Mouse (Mus musculus) liver, adult (tissue): ENCODE measurements around the gene Uhrf2.

Source experiments
- GATA4 ChIP-seq: IDR thresholded peaks from 2 replicates; pipeline ENCODE4 v1.6.1; 2014; ENCODE audit warnings: mild to moderate bottlenecking, low read length; ENCODE audit not compliant: insufficient replicate concordance

Uhrf2 gene

GRCm38 (mm10) chr19:30108616-30109015, 78.3 kb downstream of the Uhrf2 start:
- no peak for TF ChIP-seq GATA4

DNA sequence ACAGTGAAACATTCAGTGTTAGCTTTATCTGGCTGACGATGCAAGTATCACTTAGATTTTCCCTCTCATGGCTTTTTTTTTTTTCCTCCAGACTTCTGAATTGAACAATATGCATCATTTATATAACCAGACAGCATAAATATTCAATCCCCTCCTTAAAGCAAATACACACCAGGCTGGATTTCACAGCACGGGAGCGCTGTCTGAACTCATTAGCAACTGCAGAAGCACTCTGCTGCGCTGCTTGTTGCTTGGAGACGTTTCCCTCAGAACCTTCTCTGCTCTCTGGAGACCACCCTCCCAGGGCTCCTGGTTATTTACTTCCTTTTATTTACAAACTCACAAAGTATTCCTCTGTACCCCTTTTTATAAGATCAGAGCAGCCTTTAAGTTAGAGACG, 78.8 kb downstream of the Uhrf2 start:
- no peak for TF ChIP-seq GATA4

GRCm38 (mm10) chr19:30111421-30111820, 81.1 kb downstream of the Uhrf2 start:
- TF ChIP-seq GATA4 = peak; percentile 14; the same call in 1 of the 2 replicates

DNA sequence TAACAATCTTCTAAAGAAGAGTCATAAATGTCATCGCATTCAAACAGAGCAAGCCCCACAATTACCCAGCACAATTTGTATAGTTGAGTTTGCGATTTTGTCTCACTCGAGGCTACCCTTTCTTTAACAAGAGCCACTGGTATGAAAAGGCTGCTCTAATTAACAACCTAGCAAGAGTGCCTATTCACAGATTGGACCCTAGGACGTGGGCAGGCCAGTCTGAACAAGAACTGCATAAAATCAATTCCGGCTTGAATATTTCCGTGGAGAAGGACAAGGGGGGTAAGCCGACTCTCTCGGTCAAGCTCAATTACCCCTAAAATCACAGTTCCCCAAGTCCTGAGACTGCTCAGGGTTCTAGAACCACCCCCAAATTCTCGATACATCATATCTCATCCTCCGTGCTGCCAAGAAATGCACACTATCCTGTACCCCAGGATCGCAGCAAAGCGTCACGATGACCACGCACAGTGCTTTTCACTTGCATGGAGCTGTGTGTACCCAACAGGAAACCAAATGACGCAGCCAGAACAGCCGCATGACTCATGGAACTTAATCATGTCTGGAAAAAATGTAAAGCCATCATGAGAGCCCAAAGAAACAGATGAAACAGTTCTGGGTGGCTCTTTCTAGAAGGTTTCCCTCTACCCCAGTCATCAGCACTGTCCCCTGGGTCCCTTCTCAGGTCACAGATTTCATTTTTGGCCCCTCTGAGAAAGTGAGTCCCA, 82.8 kb downstream of the Uhrf2 start:
- no peak for TF ChIP-seq GATA4

GRCm38 (mm10) chr19:30114919-30115441, 84.7 kb downstream of the Uhrf2 start:
- no peak for TF ChIP-seq GATA4

DNA sequence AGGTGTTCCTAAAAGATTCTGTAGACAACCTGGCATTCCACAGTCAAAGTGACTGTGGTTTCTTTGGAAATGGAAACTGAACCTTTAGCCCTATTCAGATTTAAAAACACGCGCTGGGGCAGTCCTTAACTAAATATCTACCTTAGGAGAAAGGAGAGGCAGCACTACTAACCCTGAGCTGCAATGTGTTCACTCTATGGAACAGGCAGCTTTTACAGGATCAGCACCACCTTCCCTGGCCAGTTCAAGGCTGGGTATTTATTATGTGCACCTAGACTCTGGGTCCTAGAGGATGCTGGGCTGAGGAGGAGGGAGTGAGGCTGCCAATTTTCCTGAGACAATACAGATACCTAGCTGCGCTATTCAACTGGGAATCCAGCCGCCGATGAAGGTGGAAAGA, 85.3 kb downstream of the Uhrf2 start:
- TF ChIP-seq GATA4 = no peak

DNA sequence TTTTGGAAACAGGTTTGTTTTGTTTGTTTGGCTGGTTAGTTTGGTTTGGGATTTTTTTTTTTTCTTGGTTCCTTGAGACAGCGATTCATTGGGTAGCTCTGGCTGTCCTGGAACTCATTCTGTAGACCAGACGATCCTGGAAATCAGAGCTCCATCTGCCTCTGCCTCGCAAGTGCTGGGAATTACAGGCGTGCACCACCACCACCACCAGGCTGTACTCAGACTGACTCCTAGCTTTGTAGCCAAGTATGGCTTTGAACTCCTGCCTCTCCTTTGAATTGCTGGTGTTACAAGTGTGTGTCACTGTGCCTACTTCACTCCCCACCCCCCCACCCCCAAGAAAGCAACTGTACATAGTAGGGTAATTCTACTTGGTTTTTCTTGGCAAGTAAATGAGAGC, 86.9 kb downstream of the Uhrf2 start:
- no peak for TF ChIP-seq GATA4

- TF ChIP-seq GATA4 = no peak
Observed at GRCm38 (mm10) chr19:30117775-30118174, 87.5 kb downstream of the Uhrf2 start.

DNA sequence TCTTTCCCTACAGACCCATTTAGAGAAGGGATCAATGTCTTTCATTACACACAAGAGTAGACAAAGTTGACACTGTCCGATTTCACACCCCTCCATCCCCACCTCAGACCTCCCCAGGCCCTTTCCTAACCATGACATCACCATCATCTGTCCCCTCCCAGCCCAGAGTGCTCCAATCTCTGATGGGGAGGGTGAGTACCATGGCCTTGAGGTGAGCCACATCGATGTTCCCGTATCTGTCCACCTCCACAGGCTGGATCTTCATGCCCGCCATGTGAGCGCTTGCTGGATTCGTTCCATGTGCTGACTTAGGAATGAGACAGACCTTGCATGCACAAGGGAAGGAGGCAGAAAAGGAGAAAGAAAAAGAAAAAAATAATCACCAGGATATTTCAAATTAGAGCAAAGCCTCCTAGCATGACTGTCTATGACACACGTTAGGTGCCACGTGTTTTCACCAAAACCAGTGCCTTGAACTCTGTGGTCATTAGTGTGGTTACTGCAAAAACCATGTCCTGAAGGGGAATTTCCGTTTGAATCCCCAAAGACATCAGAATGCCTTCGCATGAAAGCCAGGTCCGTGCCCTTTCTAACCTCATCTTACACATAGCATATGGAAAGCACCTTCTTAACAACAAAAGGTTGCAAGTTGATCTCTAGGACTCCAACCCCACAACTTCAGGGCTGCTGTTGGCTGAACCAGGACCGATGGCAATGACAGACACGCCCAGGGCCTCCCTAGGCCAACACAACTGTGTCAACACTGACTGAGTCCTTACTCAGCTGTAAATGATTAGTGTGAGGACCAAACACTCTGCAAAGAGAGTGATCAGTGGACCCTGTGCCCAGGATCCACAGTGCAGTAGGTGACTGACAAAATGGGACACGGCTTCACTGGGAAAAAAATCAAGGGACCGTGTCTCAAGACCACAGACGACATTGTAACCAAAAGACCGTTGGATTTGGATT, 88.3 kb downstream of the Uhrf2 start:
- no peak for TF ChIP-seq GATA4

DNA sequence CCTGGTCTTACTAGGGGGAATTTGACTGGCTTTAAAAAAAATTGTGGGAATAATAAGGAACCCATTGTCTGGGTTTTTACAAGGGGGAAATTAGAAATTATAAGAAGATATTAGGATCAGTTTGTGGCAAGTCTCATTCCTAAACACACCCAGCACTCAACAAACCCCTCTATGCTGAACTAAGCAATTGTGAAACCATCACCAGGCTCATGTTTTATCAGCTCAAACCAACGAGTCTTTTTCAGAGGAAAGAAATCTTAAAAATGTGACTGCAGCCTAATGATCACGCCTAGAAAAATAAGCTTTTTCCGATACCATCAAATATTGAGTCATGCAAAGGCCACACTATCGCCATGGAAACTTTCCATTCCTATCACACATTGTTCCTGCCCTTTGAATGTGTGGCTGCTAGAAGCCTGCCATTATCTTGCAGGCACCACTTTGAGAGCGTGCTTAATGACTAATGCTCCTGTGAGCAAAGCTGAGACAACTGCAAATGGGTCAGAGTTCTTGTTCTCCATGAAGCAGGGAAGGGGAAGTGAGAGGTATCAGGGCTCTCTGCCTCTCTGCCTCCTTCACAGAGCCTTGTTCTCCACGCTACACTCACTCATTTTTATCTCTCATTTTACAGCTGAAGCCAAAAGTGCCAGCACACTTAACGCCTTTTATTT, 94.8 kb downstream of the Uhrf2 start:
- TF ChIP-seq GATA4 = no peak

DNA sequence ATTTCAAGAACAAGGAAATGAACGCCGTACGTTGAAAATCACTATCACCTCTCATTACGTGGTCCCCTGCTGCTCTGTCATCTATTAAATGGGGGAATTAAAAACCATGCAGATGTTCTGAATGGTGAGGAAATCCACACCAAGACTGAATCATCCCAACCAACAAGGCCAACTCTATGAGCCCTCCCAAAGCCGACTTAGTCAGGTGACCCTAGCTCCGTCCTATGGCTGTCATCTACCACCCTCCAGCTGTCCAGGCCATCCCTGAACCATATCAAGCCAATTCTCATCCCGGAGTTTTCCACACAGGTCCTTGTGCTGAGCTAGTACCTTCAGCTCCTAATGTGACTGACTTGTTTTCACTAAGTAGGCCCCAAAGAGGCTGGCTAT, 95.4 kb downstream of the Uhrf2 start:
- no peak for TF ChIP-seq GATA4

DNA sequence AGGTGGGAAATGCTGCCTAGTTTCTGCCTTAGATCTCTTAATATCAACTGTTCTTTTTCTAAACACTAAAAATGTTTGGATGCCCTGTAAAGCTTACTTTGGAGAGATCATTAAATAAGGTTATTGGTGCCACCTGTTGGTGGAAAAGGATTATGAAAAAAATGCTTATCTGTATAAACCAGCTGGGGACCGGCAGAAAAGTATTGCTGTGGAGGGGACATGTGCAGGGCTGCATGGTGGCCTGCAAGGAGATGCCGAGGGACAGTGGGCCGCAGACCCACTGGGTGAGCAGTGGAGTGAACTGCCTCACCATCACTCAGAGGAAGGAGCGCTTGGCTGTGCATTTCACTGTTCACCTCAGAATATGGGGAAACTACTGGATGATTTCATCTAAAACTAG, 97.9 kb downstream of the Uhrf2 start:
- no peak for TF ChIP-seq GATA4

DNA sequence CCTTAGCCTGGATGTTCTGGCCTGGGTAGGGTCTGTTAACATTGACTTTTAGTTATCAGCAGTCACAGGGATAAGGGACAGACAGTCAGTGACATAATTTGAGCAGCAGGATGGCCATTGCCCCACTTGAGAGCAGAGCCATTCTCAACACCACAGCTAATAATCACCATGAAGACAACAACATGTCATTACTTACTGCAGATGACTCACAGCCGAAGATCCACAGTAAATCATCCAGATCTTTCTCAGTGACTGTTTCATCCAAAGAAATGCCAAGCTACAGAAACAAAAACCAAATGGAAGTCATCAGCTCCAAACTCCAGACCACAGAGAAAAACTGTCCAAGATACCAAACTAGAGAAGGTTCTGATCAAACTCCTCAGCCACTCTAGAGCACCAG, 106.0 kb downstream of the Uhrf2 start:
- no peak for TF ChIP-seq GATA4
